Mouse (Mus musculus) neural tube, embryonic 13.5 days (tissue): ENCODE measurements at regions not wholly inside any gene's neighbourhood (a gene's known extent, or its start where the extent isn't known, plus 50 kb on each side); places are given as distances from the start of the nearest gene placed in this dataset.

ENCODE experiments used
- ATAC-seq: fragments of 200-750 bp; cut with Nextera tagmentation; 2 replicates; pipeline ENCODE4 v1.8.0; 2017; ENCODE audit warnings: low read depth, mild to moderate bottlenecking, moderate TSS enrichment, moderate library complexity
- H3K27ac ChIP-seq: fragments of 300-500 bp; sonication (generic); replicated peaks from 2 replicates; pipeline ENCODE4 v1.5.1; 2015; ENCODE audit warnings: moderate library complexity, mild to moderate bottlenecking, inconsistent platforms
- H3K27me3 ChIP-seq: fragments of 300-500 bp; sonication (generic); 2 replicates; pipeline ENCODE4 v1.6.1; 2015; ENCODE audit warnings: mild to moderate bottlenecking, inconsistent platforms
- H3K36me3 ChIP-seq: fragments of 300-500 bp; sonication (generic); 2 replicates; pipeline ENCODE4 v1.6.1; 2015; ENCODE audit warnings: mild to moderate bottlenecking, inconsistent platforms
- H3K4me1 ChIP-seq: fragments of 300-500 bp; sonication (generic); replicated peaks from 2 replicates; pipeline ENCODE4 v1.6.1; 2015; ENCODE audit warnings: inconsistent platforms
- H3K4me2 ChIP-seq: fragments of 300-500 bp; sonication (generic); 2 replicates; pipeline ENCODE4 v1.6.1; 2015; ENCODE audit warnings: inconsistent platforms, mild to moderate bottlenecking, moderate library complexity
- H3K4me3 ChIP-seq: fragments of 300-500 bp; sonication (generic); 2 replicates; pipeline ENCODE4 v1.5.1; 2015; ENCODE audit warnings: mild to moderate bottlenecking, inconsistent platforms
- H3K9ac ChIP-seq: fragments of 300-500 bp; sonication (generic); 2 replicates; pipeline ENCODE4 v1.6.1; 2015; ENCODE audit warnings: moderate library complexity, mild to moderate bottlenecking, inconsistent platforms
- H3K9me3 ChIP-seq: fragments of 300-500 bp; sonication (generic); 2 replicates; pipeline ENCODE4 v1.6.1; 2016; ENCODE audit warnings: inconsistent platforms
- WGBS: fragments of 180-500 bp; shearing (Covaris S2); methylation state at CpG from one replicate; pipeline ENCODE4 v1.1.7; 2015; 5-methylcytosine and 5-hydroxymethylcytosine counted together

GRCm38 (mm10) chr6:89042478-89043239 lies 140.6 kb downstream of the Tpra1 start:
- no peak overlapping the region for H3K9ac ChIP-seq
- no peak overlapping the region for H3K27ac ChIP-seq
- H3K4me3 ChIP-seq = no peak overlapping the region
- no peak for ATAC-seq
- H3K4me2 ChIP-seq = no peak overlapping the region
- H3K4me1 ChIP-seq = no peaks in the 10 kb centered on the region
- no peaks in the 10 kb centered on the region for H3K36me3 ChIP-seq
- H3K9me3 ChIP-seq = no peaks in the 10 kb centered on the region
- peaks cover 17% of the 10 kb centered on the region; the same call in 1 of the 2 replicates for H3K27me3 ChIP-seq
- 70% methylated on average over 24 of the region's 24 CpGs for WGBS

- WGBS = 68% methylated on average over 4 of the region's 4 CpGs
- H3K4me2 ChIP-seq = no peak overlapping the region
- H3K27ac ChIP-seq = no peak overlapping the region
Measured at GRCm38 (mm10) chr6:89045436-89045966, 143.4 kb downstream of the Tpra1 start.

GRCm38 (mm10) chr6:89046476-89046875 lies 144.4 kb downstream of the Tpra1 start:
- ATAC-seq = no peak
- Histone ChIP-seq H3K9me3 (no peaks in the 10 kb centered on the region), H3K4me3 (no peak overlapping the region), H3K27me3 (no peaks in the 10 kb centered on the region), H3K4me2 (no peak overlapping the region), H3K9ac (no peak overlapping the region), H3K36me3 (no peaks in the 10 kb centered on the region), H3K27ac (no peak overlapping the region), H3K4me1 (no peaks in the 10 kb centered on the region)
- 88% methylated on average over 2 of the region's 2 CpGs for WGBS

More at GRCm38 (mm10) chr6:89045436-89045966, 143.4 kb downstream of the Tpra1 start:
- no peak overlapping the region for H3K9ac ChIP-seq
- H3K36me3 ChIP-seq = no peaks in the 10 kb centered on the region
- no peaks in the 10 kb centered on the region for H3K4me1 ChIP-seq
- ATAC-seq = no peak
- no peaks in the 10 kb centered on the region for H3K9me3 ChIP-seq
- H3K4me3 ChIP-seq = no peak overlapping the region
- H3K27me3 ChIP-seq = no peaks in the 10 kb centered on the region

GRCm38 (mm10) chr6:89047629-89048332 lies 145.7 kb downstream of the Tpra1 start:
- no peak overlapping the region for H3K9ac ChIP-seq
- H3K9me3 ChIP-seq = no peaks in the 10 kb centered on the region
- H3K36me3 ChIP-seq = no peaks in the 10 kb centered on the region
- no peak overlapping the region for H3K4me3 ChIP-seq
- H3K4me2 ChIP-seq = no peak overlapping the region
- no peaks in the 10 kb centered on the region for H3K4me1 ChIP-seq
- H3K27ac ChIP-seq = no peak overlapping the region
- 0 out of 2 replicates have a peak, but pooled peaks have one; percentile 36 for ATAC-seq
- no peaks in the 10 kb centered on the region for H3K27me3 ChIP-seq
- WGBS = 71% methylated on average over 6 of the region's 6 CpGs

- Histone ChIP-seq H3K27me3 (no peaks in the 10 kb centered on the region), H3K27ac (no peak overlapping the region), H3K4me3 (no peak overlapping the region), H3K9me3 (no peaks in the 10 kb centered on the region), H3K36me3 (no peaks in the 10 kb centered on the region), H3K4me1 (no peaks in the 10 kb centered on the region), H3K9ac (no peak overlapping the region), H3K4me2 (no peak overlapping the region)
- no peak for ATAC-seq
- 41% methylated on average over 1 of the region's 1 CpGs for WGBS
Measured at GRCm38 (mm10) chr6:89049290-89049689, 147.2 kb downstream of the Tpra1 start.

- Histone ChIP-seq H3K4me1 (no peaks in the 10 kb centered on the region), H3K9me3 (no peaks in the 10 kb centered on the region), H3K27ac (no peak overlapping the region), H3K9ac (no peak overlapping the region), H3K36me3 (no peaks in the 10 kb centered on the region), H3K4me3 (no peak overlapping the region), H3K27me3 (no peaks in the 10 kb centered on the region), H3K4me2 (no peak overlapping the region)
- WGBS = 90% methylated on average over 13 of the region's 13 CpGs
- ATAC-seq = no peak
Measured at GRCm38 (mm10) chr6:89050575-89051270, 148.7 kb downstream of the Tpra1 start.

GRCm38 (mm10) chr6:89052758-89053460 lies 150.9 kb downstream of the Tpra1 start:
- ATAC-seq = no peak
- no peak overlapping the region for H3K27ac ChIP-seq
- H3K4me2 ChIP-seq = no peak overlapping the region
- WGBS = 87% methylated on average over 9 of the region's 9 CpGs
- H3K9ac ChIP-seq = no peak overlapping the region
- no peak overlapping the region for H3K4me3 ChIP-seq
- H3K9me3 ChIP-seq = no peaks in the 10 kb centered on the region
- H3K27me3 ChIP-seq = no peaks in the 10 kb centered on the region
- H3K36me3 ChIP-seq = no peaks in the 10 kb centered on the region
- no peaks in the 10 kb centered on the region for H3K4me1 ChIP-seq

GRCm38 (mm10) chr6:89054060-89054459 lies 152.0 kb downstream of the Tpra1 start:
- Histone ChIP-seq H3K27me3 (no peaks in the 10 kb centered on the region), H3K4me3 (no peak overlapping the region), H3K4me2 (no peak overlapping the region), H3K36me3 (no peaks in the 10 kb centered on the region), H3K9ac (no peak overlapping the region), H3K9me3 (no peaks in the 10 kb centered on the region), H3K27ac (no peak overlapping the region), H3K4me1 (no peaks in the 10 kb centered on the region)
- WGBS = 78% methylated on average over 13 of the region's 13 CpGs
- ATAC-seq = no peak

GRCm38 (mm10) chr6:89059431-89059975 lies 157.5 kb downstream of the Tpra1 start:
- Histone ChIP-seq H3K4me1 (no peaks in the 10 kb centered on the region), H3K9ac (no peak overlapping the region), H3K9me3 (no peaks in the 10 kb centered on the region), H3K4me3 (no peak overlapping the region), H3K27me3 (no peaks in the 10 kb centered on the region), H3K27ac (no peak overlapping the region), H3K36me3 (no peaks in the 10 kb centered on the region), H3K4me2 (no peak overlapping the region)
- 69% methylated on average over 4 of the region's 4 CpGs for WGBS
- ATAC-seq = no peak

- no peak for ATAC-seq
- Histone ChIP-seq H3K4me1 (peaks cover 28% of the 10 kb centered on the region), H3K9me3 (0 out of 2 replicates have a peak, but pooled peaks cover 2% of the 10 kb centered on the region), H3K4me2 (no peak overlapping the region), H3K4me3 (no peak overlapping the region), H3K27ac (no peak overlapping the region), H3K27me3 (no peaks in the 10 kb centered on the region), H3K9ac (no peak overlapping the region), H3K36me3 (no peaks in the 10 kb centered on the region)
- 90% methylated on average over 7 of the region's 7 CpGs for WGBS
Measured at GRCm38 (mm10) chr6:89064977-89065580, 163.0 kb downstream of the Tpra1 start.

- Histone ChIP-seq H3K9ac (no peak overlapping the region), H3K4me1 (peaks cover 30% of the 10 kb centered on the region), H3K9me3 (0 out of 2 replicates have a peak, but pooled peaks cover 2% of the 10 kb centered on the region), H3K27me3 (no peaks in the 10 kb centered on the region), H3K36me3 (no peaks in the 10 kb centered on the region), H3K4me2 (no peak overlapping the region), H3K27ac (no peak overlapping the region), H3K4me3 (no peak overlapping the region)
- 36% methylated on average over 5 of the region's 5 CpGs for WGBS
- ATAC-seq = peak; percentile 56
Measured at GRCm38 (mm10) chr6:89066588-89066987, 164.5 kb downstream of the Tpra1 start.
